Mouse (Mus musculus): Measurements from ENCODE around the gene Ociad1.

Ociad1 gene

DNA sequence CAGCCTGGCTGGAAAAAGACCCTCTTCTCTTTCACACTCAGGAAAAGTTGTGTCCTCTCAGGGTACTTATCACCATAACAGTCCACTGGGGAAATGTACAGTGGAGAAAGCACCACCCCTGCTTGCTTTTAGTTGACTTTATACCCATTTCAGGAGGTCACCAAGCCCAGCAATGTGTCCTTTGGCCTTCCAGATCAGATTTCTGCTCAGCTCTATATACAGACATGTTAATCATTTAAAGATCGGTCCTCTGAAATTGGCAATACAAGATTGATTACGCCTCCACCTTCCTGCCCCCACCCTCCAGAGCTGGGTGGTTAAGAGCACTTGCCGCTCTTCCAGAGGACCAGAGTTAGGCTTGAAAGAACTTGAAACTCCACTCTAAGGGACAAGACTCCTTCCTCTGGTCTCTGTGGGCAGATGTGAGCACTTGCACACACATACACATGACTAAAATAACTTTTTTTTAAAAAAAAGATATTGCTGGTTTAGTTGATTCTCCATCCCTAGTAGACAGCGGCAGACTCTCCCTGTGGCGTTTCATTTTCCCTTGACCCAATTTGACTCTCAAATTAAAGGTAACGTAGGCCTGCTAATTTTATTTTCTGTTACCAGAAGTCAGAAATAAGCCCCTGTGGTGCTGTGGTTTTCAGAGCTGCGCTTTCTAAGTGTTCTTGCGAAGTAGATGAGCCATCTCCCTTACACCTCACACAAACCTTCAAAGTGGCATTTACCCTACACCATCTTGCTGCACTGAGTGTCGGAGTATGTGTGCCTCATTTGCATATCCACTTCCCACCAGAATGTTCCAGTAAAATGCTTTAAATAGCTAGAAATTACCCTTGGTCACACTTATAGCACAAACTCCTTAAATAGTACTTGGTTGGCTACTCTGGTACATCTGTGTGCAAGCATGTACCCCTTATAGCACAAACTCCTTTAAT, 47.5 kb downstream of the Ociad1 start:
- DNase-seq (ENCODE audit: low spot score) = no peak

DNA sequence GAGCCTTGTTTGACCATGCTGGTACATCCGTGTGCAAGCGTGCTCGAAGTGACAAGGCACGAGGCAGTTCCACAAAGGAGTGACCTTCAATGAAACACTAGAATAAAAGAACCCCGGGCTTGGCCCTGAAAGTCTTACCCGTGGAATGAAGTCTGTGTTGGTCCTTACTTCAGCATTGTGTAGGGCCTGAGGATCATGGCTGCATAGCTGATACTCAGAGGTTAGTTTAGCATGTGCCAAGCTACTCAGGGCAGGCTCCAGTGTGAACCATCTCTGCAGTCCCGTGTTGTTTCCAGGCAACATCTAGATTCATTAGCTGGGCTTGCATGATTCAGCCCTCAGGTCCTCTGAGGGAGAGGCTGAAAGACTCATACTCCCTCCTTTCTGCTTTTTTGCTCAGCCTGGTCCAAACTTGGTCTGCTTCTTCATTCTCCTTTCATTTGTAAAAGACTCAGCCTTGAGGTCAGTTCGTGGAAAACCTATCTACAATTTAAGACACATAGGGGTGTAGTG, 48.2 kb downstream of the Ociad1 start, which contains the start of gene Ociad2:
TSS of gene Ociad2 (minus strand) at position 306 of the 513 bp plus-strand sequence.
- no peak for DNase-seq (ENCODE audit: low spot score)

DNA sequence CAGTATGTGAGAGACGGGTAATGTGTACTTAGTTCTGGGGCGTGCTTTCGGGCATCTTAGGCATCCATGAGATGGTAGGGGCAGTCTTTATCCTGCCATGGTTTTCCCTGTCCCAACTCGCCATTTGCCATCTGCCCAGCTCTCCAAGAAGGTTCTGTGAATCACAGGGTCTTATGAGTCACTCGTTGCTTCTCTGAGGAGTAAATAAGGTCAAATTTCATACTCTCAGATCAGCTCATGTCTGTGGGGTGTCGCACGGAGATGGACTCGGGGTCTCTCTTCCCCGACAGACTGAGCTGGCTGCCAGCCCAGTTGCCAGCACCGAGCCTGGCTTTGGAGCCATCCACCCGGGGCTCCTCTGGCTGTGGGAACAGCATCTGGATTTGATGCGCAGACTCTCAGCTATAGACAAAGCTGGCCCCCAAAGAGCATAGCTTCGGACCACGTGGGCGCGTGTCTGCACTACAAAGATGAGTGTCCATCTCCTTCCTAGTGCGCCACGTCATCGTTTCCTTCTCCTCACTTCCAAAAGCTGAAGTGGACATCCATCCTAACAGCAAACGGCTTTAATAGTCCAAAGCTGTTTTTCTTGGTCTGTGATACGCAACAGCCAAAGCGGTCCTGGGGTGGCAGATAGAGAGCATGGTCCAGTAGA, 50.2 kb downstream of the Ociad1 start:
- no peak for DNase-seq (ENCODE audit: low spot score)

DNA sequence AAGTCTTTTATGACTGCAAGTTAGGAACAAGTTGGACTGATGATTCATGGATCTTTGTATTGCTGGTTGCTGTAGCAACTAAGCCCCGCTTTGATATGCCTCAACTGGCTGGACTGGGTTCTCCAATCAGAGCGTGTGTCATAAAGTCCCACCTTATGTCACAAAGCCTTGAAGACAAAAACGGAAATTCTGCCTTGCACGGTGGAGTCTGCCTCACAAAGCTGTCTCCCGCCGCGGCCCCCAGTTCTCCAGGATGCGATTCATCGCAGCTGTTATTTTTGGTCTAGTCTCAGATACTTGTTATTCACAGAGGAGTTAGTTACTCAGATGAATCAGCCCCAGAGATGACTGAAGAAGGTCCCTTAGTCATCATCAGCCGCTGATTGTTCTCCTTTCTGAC, 51.7 kb downstream of the Ociad1 start:
- DNase-seq (ENCODE audit: low spot score) = no peak

DNA sequence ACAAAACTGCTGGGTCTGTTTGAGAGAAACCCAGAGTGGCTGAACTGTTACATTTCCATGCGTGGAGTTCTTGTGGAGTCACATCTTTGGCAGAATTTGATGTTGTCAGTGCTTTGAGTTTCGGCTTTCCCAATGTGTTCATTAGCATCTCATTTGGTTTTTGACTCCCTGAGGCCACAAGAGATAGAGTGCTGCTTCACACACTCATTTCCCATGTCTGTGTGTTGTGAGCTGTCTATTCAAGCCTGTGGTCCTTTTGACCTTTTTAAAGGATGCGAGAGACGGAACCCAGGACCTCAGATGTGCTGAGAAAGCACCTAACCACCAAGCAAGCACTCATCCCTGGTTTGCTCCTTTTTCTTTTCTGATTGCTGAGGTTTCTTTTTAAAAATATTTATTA, 52.7 kb downstream of the Ociad1 start:
- DNase-seq (ENCODE audit: low spot score) = no peak

DNA sequence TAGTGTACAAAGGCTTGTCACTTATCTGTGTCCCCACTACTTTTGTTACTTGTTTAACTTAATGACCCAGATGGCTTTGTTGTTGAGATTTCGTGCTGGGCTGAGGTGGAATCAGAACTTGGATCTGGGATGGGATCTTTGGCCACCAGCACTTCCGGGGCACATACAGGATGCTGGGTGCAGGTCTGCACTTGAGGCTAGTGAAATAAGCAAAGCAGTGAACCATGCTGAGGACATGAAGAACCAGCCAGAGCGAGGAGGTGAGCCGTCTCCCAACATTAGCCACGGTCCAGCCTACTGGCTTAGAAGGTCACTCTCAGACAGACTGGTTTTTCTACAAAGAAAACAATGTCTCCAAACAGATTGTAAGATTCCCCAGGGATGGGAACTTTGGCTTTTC, 56.9 kb downstream of the Ociad1 start:
- DNase-seq (ENCODE audit: low spot score) = no peak

DNA sequence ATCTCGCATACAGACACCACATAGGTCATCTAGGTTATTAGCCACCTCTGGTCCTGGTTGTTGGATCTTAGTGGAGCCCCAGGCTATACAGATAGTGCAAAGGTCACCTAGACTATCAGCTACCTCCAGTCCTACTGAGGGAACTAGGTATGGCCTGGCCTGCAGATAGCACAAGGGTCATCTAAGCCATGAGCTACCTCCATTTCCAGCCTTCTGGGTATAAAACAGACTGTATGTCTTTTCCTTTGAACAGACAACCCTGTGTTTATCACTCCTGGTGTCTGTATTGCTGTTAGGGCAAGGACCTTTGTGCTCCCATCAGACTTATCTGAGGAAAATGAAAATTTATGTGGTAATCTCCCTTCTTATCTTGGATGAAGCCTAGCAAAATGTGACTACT, 59.2 kb downstream of the Ociad1 start:
- no peak for DNase-seq (ENCODE audit: low spot score)

DNA sequence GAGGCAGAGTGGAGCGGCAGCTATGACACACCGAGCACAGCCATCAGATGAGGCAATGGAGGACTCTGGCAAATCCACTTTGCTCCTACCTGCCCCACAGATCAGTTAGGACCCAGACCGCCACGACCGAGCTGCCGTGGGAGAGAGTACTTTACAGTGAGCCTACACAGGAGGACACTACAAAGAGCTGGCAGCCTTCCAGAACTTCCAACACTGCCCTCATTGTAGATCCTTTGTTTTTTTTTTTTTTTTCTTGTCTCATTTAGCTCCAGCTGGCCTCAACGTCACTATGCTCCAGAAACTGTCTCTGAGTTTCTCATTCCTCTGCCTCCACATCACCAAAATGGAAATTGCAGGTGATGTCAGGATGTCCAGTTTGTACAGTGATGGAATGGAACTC, 60.9 kb downstream of the Ociad1 start:
- DNase-seq (ENCODE audit: low spot score) = no peak

DNA sequence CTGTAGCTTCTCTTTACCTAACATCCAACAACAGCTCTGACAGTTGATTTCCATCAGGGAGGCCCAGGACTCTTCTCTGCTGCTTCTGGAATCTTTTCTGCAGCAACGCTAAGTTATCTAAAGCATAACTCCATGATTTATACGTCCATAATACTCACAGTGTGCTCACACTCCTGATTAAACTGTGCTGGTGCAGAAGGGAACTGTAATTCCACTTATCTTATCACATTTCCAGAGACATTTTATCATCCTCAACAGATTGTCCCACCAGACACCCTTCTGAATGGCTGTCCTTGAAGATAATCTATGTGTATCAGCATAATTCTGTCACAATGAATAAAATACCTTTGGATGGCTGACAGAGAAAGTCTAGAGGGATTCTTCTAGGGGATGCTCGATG, 61.4 kb downstream of the Ociad1 start:
- no peak for DNase-seq (ENCODE audit: low spot score)

DNA sequence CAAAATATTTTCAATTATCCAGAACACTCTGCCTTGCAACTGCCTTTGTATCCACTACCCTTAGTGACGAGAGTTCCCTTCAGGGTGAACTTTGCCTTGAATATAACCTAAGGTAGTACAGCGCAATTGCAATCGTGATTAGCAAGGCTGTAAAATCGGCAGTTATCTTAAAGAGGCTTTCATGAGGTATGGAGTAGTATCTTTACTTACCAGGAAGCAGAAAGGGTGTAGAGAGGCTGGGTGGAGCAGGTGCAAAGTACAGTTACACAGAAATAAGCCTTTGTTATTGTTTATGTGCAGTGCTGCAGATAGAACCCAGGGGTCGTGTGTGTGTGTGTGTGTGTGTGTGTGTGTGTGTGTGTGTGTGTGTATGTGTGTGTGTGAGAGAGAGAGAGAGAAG, 62.8 kb downstream of the Ociad1 start:
- DNase-seq (ENCODE audit: low spot score) = no peak

DNA sequence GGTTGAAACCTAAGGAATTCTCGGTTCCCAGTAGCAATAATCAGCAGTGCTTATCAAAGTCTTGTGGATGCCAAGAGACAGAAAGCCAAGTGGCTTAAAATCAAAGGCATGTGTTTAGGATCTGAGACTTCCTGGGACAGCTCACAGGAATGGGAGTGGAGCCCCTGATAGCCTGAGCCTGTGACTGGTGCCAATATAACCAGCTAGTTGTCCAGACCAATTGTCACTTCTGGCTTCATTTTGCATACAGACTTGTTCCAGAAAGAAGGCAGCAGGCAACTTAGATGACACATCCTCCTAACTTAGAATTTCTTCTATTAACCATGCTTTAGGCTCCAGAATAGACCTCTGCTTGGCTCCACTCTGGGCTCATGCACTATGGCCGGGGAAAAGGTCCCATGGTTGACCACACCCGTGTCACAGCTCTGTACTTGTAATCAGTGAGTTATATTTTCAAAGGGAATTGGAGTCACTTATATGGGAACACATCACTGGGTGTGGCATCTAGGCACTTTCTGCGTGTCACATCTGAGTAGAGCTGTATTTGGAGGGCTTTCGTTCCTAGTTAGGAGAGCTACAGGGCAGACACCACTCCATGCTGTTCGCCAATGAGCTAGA, 66.7 kb downstream of the Ociad1 start:
- DNase-seq (ENCODE audit: low spot score) = no peak

DNA sequence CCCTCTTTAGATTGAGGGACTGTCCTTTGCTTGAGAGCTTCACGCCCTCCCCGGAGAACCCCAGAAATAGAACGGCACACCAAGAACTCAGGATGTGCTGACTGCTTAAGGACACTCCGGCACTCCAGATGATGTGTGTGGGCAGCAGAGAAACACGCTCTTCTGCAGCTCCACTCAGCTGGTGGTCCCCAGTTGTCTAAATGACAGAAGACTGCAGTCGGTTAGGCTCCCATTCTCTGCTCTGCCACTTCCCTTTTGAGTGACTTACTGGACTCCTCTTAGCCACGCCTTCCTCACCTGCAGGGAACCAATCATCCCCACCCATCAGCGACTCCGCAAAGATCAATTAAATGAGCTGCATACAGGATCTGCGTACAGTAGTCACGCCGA, 67.2 kb downstream of the Ociad1 start:
- no peak for DNase-seq (ENCODE audit: low spot score)

DNA sequence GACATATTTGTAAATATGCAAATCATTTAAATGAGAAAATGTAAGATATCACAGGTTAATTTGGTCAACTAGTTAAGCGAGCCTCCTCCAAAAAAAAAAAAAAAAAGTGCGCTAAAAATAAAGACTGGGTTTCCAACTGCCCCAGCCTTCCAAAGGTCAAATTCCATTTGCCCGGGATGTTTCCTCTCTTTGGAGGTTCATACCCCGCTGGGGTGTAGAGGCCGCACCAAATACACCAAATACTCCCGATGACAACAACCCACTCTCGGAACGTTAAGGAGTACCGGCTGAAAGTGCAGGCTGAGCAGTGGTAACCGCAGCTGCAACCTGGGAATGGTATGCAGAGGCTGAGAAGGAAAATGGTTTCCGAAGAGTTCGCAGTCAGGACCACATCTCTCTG, 67.7 kb downstream of the Ociad1 start:
- no peak for DNase-seq (ENCODE audit: low spot score)

DNA sequence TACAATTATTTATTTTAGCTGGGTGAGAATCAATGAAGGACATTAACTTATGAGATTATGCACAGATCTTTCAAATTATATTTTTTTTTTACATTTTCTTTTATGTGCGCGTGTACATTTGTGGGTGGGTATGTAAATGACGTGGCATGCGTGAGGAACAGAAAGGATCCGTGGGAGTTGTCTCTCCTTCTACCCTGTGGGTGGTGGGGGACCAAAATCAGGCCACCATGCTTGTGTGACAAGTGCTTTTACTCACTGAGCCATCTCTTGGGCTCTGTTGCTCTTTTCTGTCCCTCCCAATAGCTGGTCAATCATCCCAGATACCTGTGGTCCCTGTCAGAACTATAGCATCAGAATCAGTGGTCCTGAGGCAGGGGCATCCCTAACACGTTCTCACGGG, 69.8 kb downstream of the Ociad1 start:
- DNase-seq (ENCODE audit: low spot score) = no peak

DNA sequence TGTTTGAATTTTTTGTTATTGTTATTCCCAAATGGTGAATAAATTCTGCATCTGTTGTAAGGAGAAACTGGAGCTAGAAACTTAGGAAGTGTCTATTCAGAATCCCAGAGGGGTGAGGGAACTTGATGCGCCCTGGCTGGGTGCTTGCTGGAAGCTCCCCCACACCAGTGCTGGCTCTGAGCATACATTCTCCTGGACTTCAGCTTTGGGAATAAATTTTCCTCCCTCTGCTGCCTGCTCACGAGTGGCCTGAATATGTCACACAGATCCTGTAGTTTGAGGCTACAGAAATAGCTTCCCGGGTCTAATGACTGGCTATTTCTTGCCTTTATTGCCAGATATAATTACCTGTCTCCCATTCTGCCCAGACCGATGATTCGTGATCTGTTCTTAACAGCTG, 70.2 kb downstream of the Ociad1 start:
- DNase-seq (ENCODE audit: low spot score) = no peak
